Comparison of ENCODE assay signal across 25 mouse cellular contexts in genomic region chr10:62582263-62582662, GRCm38 (mm10). TPM values are rescaled to one million over a fixed set of nuclear protein-coding genes. Genes with fewer than 3 reads are reported as not detected.
DNase-seq lines count a peak whose midpoint lies in the region; ATAC-seq and TF ChIP-seq lines count a peak whose summit lies in the region.
"Had no signal": no experiment of that assay in that cellular context is flagged by ENCODE, and none has a peak within 500 bp of the region (broad histone marks: within the 10 kb centered on the region; RNA-seq: fewer than 3 reads in every experiment).

No protein-coding gene starts in this region.

- no peak for TF ChIP-seq POLR2A in liver, adult 2 months (IDR thresholded peaks at IDR 0.05; ENCODE audit: extremely low read depth, insufficient read depth, low read length)

- peaks cover 4% of the 10 kb centered on the region for H3K4me1 ChIP-seq in liver, adult 2 months (ENCODE audit: control insufficient read depth, insufficient read depth, low read length)
- peaks cover 5% of the 10 kb centered on the region for H3K4me1 ChIP-seq in midbrain, embryonic 11.5 days (ENCODE audit: control insufficient read depth, insufficient read depth, low read length)
- peaks cover 8% of the 10 kb centered on the region for H3K4me1 ChIP-seq in midbrain, embryonic 15.5 days

- DNase-seq in adrenal gland, postnatal 10 days, result peak; percentile 11
- DNase-seq in adrenal gland, postnatal 36 days, result no peak
- DNase-seq in heart, adult 18-20 months, result peak; percentile 11 to 34
- DNase-seq in heart, postnatal 14 days, result no peak
- DNase-seq in liver, adult 2 months (ENCODE audit: extremely low read depth, low read depth, low spot score), result no peak
- no peak for DNase-seq in liver
- peak; percentile 44 for DNase-seq in midbrain, embryonic 11.5 days (ENCODE audit: low spot score, missing footprints)
- DNase-seq: adrenal gland, adult 8-10 months; adrenal gland, postnatal 25 days; B cell, adult 2 months; cerebellum, adult 11-12 months; cerebellum, adult 2 months; cerebellum, adult 9-10 months; cerebellum, postnatal 10 days; cerebellum, postnatal 25 days had no signal

- 0 out of 2 replicates have a peak, but pooled peaks have one; percentile 10 for TF ChIP-seq CTCF in liver, adult 2 months (IDR thresholded peaks at IDR 0.05; ENCODE audit: low read depth, low read length)

- H3K79me2 ChIP-seq in liver, adult 2 months (ENCODE audit: control insufficient read depth, insufficient read depth, low read length), result peaks cover 3% of the 10 kb centered on the region; the same call in 1 of the 2 replicates

- H3K36me3 ChIP-seq in liver, adult 2 months (ENCODE audit: control insufficient read depth, insufficient read depth, low read length), result peaks cover 43% of the 10 kb centered on the region; the same call in 1 of the 2 replicates
- H3K36me3 ChIP-seq in midbrain, embryonic 11.5 days (ENCODE audit: control insufficient read depth, insufficient read depth, low read length), result peaks cover 45% of the 10 kb centered on the region
- H3K36me3 ChIP-seq in midbrain, embryonic 15.5 days (replicated peaks), result peaks cover 57% of the 10 kb centered on the region

- no peak overlapping the region for H3K9ac ChIP-seq in liver, adult 2 months (ENCODE audit: low read depth, low read length)
- H3K9ac ChIP-seq in midbrain, embryonic 11.5 days (ENCODE audit: low read length), result no peak overlapping the region
- H3K9ac ChIP-seq in midbrain, embryonic 15.5 days, result no peak overlapping the region
- H3K9ac ChIP-seq: embryonic facial prominence, embryonic 12.5 days; forebrain, embryonic 13.5 days; forebrain, embryonic 15.5 days had no signal

- H3K27me3 ChIP-seq in liver, adult 2 months (ENCODE audit: control insufficient read depth, insufficient read depth, low read length), result no peaks in the 10 kb centered on the region
- no peaks in the 10 kb centered on the region for H3K27me3 ChIP-seq in midbrain, embryonic 11.5 days (ENCODE audit: control insufficient read depth, insufficient read depth, low read length)
- no peaks in the 10 kb centered on the region for H3K27me3 ChIP-seq in midbrain, embryonic 15.5 days (replicated peaks)
- H3K27me3 ChIP-seq: CH12.LX; embryonic facial prominence, embryonic 12.5 days; forebrain, embryonic 13.5 days; forebrain, embryonic 15.5 days; Patski had no signal

- 75% methylated on average over 17 of the region's 17 CpGs for WGBS in liver, adult 2 months
- 93% methylated on average over 17 of the region's 17 CpGs for WGBS in midbrain, embryonic 11.5 days
- 92% methylated on average over 17 of the region's 17 CpGs for WGBS in midbrain, embryonic 15.5 days

- H3K9me3 ChIP-seq in midbrain, embryonic 11.5 days (ENCODE audit: control insufficient read depth, low read length), result no peaks in the 10 kb centered on the region
- no peaks in the 10 kb centered on the region for H3K9me3 ChIP-seq in midbrain, embryonic 15.5 days
- H3K9me3 ChIP-seq: embryonic facial prominence, embryonic 10.5 days; embryonic facial prominence, embryonic 12.5 days; forebrain, embryonic 13.5 days; forebrain, embryonic 15.5 days; G1E had no signal

- intact Hi-C loops in heart, postnatal 14 days (cut with DNase I), result no loop called here

- H3K27ac ChIP-seq in liver, adult 2 months (replicated peaks; ENCODE audit: insufficient read depth, low read depth, low read length), result no peak overlapping the region; the same call in 1 of the 2 replicates
- no peak overlapping the region for H3K27ac ChIP-seq in midbrain, embryonic 11.5 days (ENCODE audit: low read depth, low read length)
- H3K27ac ChIP-seq in midbrain, embryonic 15.5 days, result no peak overlapping the region
- H3K27ac ChIP-seq: embryonic facial prominence, embryonic 10.5 days; embryonic facial prominence, embryonic 12.5 days; forebrain, embryonic 13.5 days; forebrain, embryonic 15.5 days had no signal

- no peak for ATAC-seq in midbrain, embryonic 11.5 days (ENCODE audit: low FRiP score)
- no peak for ATAC-seq in midbrain, embryonic 15.5 days (replicated peaks)
- ATAC-seq: activated CD4-positive, CD25-positive, alpha-beta regulatory T cell, adult 4 months; CD4-positive, CD25-positive, alpha-beta regulatory T cell, adult 4 months; forebrain, embryonic 13.5 days; forebrain, embryonic 15.5 days; Patski had no signal

- H3K4me3 ChIP-seq in liver, adult 2 months (ENCODE audit: insufficient read depth, low read depth, low read length), result peak overlapping the region; percentile 30; the same call in 1 of the 2 replicates
- H3K4me3 ChIP-seq in midbrain, embryonic 11.5 days (ENCODE audit: low read depth, low read length), result no peak overlapping the region
- no peak overlapping the region for H3K4me3 ChIP-seq in midbrain, embryonic 15.5 days
- H3K4me3 ChIP-seq: embryonic facial prominence, embryonic 10.5 days; embryonic facial prominence, embryonic 12.5 days; forebrain, embryonic 13.5 days; forebrain, embryonic 15.5 days had no signal

- H3K4me2 ChIP-seq in midbrain, embryonic 11.5 days, result no peak overlapping the region
- no peak overlapping the region for H3K4me2 ChIP-seq in midbrain, embryonic 15.5 days
- H3K4me2 ChIP-seq: embryonic facial prominence, embryonic 12.5 days; forebrain, embryonic 13.5 days; forebrain, embryonic 15.5 days had no signal

RNA-seq across cellular contexts. Expression of gene Kif1bp, which starts 4.0 kb away (rescaled TPM):
- 10 to 100 TPM; 35.0 to 36.9 TPM for total RNA-seq in adrenal gland, postnatal 10 days (2021)
- 10 to 100 TPM; 54.4 to 56.1 TPM for total RNA-seq in adrenal gland, postnatal 36 days (2021)
- total RNA-seq in heart, adult 18-20 months (2021), result 10 to 100 TPM; 43.9 to 44.2 TPM
- 10 to 100 TPM; 38.9 to 41.4 TPM for total RNA-seq in heart, postnatal 14 days (2021)
- 8.3 and 8.6 TPM in 2 replicates for total RNA-seq in liver, adult 2 months (2014; rRNA removed)
- 8.2 and 9.8 TPM in 2 replicates for polyA plus RNA-seq in liver, adult 2 months (2012; rRNA removed)
- polyA plus RNA-seq in midbrain, embryonic 11.5 days (2014; fragmentation: Nextera tagmentation; extraction: Ambion mirVana), result 56.2 and 61.1 TPM in 2 replicates
- 76.4 and 77.3 TPM in 2 replicates for polyA plus RNA-seq in midbrain, embryonic 15.5 days (2015; fragmentation: Nextera tagmentation; extraction: Ambion mirVana)

RNA-seq across cellular contexts. Expression of gene Ddx21, which starts 19.8 kb away (rescaled TPM):
- total RNA-seq in adrenal gland, postnatal 10 days (2021), result 10 to 100 TPM; 52.2 to 54.8 TPM
- total RNA-seq in adrenal gland, postnatal 36 days (2021), result 10 to 100 TPM; 70.3 to 85.0 TPM
- total RNA-seq in heart, adult 18-20 months (2021), result 10 to 100 TPM; 30.9 to 31.8 TPM
- total RNA-seq in heart, postnatal 14 days (2021), result 10 to 100 TPM; 24.8 to 30.5 TPM
- total RNA-seq in liver, adult 2 months (2014; rRNA removed), result 10.9 and 11.8 TPM in 2 replicates
- 5.8 and 7.2 TPM in 2 replicates for polyA plus RNA-seq in liver, adult 2 months (2012; rRNA removed)
- 37.5 and 39.2 TPM in 2 replicates for polyA plus RNA-seq in midbrain, embryonic 11.5 days (2014; fragmentation: Nextera tagmentation; extraction: Ambion mirVana)
- 13.2 and 15.0 TPM in 2 replicates for polyA plus RNA-seq in midbrain, embryonic 15.5 days (2015; fragmentation: Nextera tagmentation; extraction: Ambion mirVana)

RNA-seq across cellular contexts. Expression of gene Srgn, which starts 55.0 kb away (rescaled TPM):
- 10 to 100 TPM; 41.3 to 44.6 TPM for total RNA-seq in adrenal gland, postnatal 10 days (2021)
- total RNA-seq in adrenal gland, postnatal 36 days (2021), result 10 to 100 TPM; 40.5 to 65.4 TPM
- 10 to 100 TPM; 36.6 to 42.0 TPM for total RNA-seq in heart, adult 18-20 months (2021)
- 10 to 100 TPM; 41.0 to 41.1 TPM for total RNA-seq in heart, postnatal 14 days (2021)
- 11.9 and 15.9 TPM in 2 replicates for total RNA-seq in liver, adult 2 months (2014; rRNA removed)
- polyA plus RNA-seq in liver, adult 2 months (2012; rRNA removed), result 4.3 and 5.0 TPM in 2 replicates
- polyA plus RNA-seq in midbrain, embryonic 11.5 days (2014; fragmentation: Nextera tagmentation; extraction: Ambion mirVana), result 6.6 and 6.8 TPM in 2 replicates
- 10.5 and 12.1 TPM in 2 replicates for polyA plus RNA-seq in midbrain, embryonic 15.5 days (2015; fragmentation: Nextera tagmentation; extraction: Ambion mirVana)
- polyA plus RNA-seq: Patski had no signal

Comparison
In these comparisons a context has a peak if more than half of its experiments do, and no peak if none do; other contexts are left out.
1. DNase-seq: peak in adrenal gland, postnatal 10 days (single experiment), heart, adult 18-20 months (2 of 2) and midbrain, embryonic 11.5 days (single experiment); none in adrenal gland, postnatal 36 days (0 of 2), heart, postnatal 14 days (0 of 2), liver, adult 2 months (single experiment) and liver (single experiment).